Mouse (Mus musculus) thymus, adult 2 months (tissue): Measurements from ENCODE around the gene Hexim2.

Experiments
- CTCF ChIP-seq: fragments of 200-500 bp; IDR thresholded peaks from 2 replicates; pipeline ENCODE4 v1.5.1; 2012; ENCODE audit warnings: mild to moderate bottlenecking, control low read depth, low read length, moderate library complexity, borderline replicate concordance; ENCODE audit not compliant: control insufficient read depth, poor library complexity, insufficient read depth; ENCODE audit errors: extremely low read depth
- POLR2A ChIP-seq: fragments of 200-500 bp; IDR thresholded peaks from 2 replicates; pipeline ENCODE4 v1.6.1; 2012; ENCODE audit warnings: mild to moderate bottlenecking, low read length, control low read depth, moderate library complexity; ENCODE audit not compliant: control insufficient read depth, poor library complexity, insufficient read depth; ENCODE audit errors: extremely low read depth

GRCm38 (mm10) chr11:103117591-103118009, 14.6 kb upstream of the Hexim2 start:
- TF ChIP-seq CTCF: 0 out of 2 replicates have a peak, but pooled peaks have one; percentile 54
- TF ChIP-seq POLR2A: no peak
